Mouse (Mus musculus) thymus, adult 2 months (tissue): ENCODE measurements around the gene Cacng1.

ENCODE experiments used
- CTCF ChIP-seq: fragments of 200-500 bp; IDR thresholded peaks from 2 replicates; pipeline ENCODE4 v1.5.1; 2012; ENCODE audit warnings: mild to moderate bottlenecking, control low read depth, low read length, moderate library complexity, borderline replicate concordance; ENCODE audit not compliant: control insufficient read depth, poor library complexity, insufficient read depth; ENCODE audit errors: extremely low read depth
- POLR2A ChIP-seq: fragments of 200-500 bp; IDR thresholded peaks from 2 replicates; pipeline ENCODE4 v1.6.1; 2012; ENCODE audit warnings: mild to moderate bottlenecking, low read length, control low read depth, moderate library complexity; ENCODE audit not compliant: control insufficient read depth, poor library complexity, insufficient read depth; ENCODE audit errors: extremely low read depth

DNA sequence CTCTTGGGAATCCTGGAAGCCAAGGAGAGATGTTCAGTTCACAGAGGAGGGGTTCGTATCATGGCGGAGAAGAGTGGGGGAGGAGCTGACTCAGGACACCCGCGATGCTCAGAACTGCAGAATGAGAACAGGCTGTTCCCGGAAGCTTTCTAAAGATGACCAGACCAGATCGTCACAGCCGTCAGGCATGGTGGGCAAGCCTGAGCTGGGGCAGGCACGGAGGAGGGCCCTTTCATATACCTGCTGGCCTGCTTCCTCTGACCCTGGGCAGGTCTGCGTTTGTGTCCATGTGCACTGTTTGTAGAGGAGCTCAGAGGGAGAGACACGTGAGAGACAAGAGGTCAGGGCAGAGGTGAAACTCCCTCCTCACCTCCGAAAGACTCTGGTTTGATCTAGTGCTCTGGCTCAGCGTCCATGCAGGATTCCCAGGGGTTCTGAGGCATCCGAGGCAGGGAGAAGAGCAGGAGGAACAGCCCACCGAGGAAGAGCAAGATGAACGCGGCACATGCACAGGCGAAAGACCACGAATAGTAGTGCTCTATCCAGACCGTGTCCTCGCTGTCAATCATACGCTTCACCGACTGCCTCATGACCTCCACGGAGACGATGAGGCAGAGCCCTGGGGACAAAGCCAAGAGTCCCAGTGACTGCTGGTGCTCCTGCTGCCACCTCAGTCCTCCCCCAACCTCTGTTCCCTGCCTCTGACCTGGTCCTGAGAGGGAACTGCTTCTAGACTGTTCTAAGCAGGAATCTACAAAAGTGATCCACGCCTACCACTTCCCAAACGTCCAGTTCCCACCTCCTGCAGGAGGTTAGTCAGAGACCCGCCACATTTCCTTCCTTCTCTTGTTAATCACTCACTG, 12.8 kb downstream of the Cacng1 start:
- TF ChIP-seq POLR2A = no peak
- TF ChIP-seq CTCF = no peak
